Mouse (Mus musculus) stomach, postnatal 0 days (tissue): Measurements from ENCODE around the gene Rbks. TPM values are rescaled to one million over a fixed set of nuclear protein-coding genes. Genes with fewer than 3 reads are reported as not detected.

Experiments used
- ATAC-seq: fragments of 200-750 bp; cut with Nextera tagmentation; 2 replicates; pipeline ENCODE4 v1.8.0; 2017; ENCODE audit not compliant: low FRiP score, low TSS enrichment
- DNase-seq: peaks from one replicate; pipeline ENCODE4 v3.0.0-alpha.2; 2016; ENCODE audit warnings: low spot score
- H3K27ac ChIP-seq: fragments of 300-500 bp; sonication (generic); replicated peaks from 2 replicates; pipeline ENCODE4 v1.5.1; 2014; ENCODE audit warnings: mild to moderate bottlenecking, control low read depth
- H3K27me3 ChIP-seq: fragments of 300-500 bp; sonication (generic); 2 replicates; pipeline ENCODE4 v1.6.1; 2014; ENCODE audit warnings: low read length; ENCODE audit not compliant: control insufficient read depth, insufficient read depth
- H3K36me3 ChIP-seq: fragments of 300-500 bp; sonication (generic); 2 replicates; pipeline ENCODE4 v1.6.1; 2014; ENCODE audit warnings: low read length, mixed read lengths; ENCODE audit not compliant: control insufficient read depth, insufficient read depth
- H3K4me1 ChIP-seq: fragments of 300-500 bp; sonication (generic); replicated peaks from 2 replicates; pipeline ENCODE4 v1.6.1; 2014; ENCODE audit warnings: antibody characterized with exemption; ENCODE audit not compliant: control insufficient read depth, insufficient read depth
- H3K4me2 ChIP-seq: fragments of 300-500 bp; sonication (generic); replicated peaks from 2 replicates; pipeline ENCODE4 v1.6.1; 2014; ENCODE audit warnings: low read depth, mild to moderate bottlenecking, control low read depth, moderate library complexity
- H3K4me3 ChIP-seq: fragments of 300-500 bp; sonication (generic); 2 replicates; pipeline ENCODE4 v1.5.1; 2014; ENCODE audit warnings: low read depth, low read length, control low read depth
- H3K9ac ChIP-seq: fragments of 300-500 bp; sonication (generic); 2 replicates; pipeline ENCODE4 v1.6.1; 2014; ENCODE audit warnings: mild to moderate bottlenecking, low read length, control low read depth, mixed read lengths
- H3K9me3 ChIP-seq: fragments of 300-500 bp; sonication (generic); 2 replicates; pipeline ENCODE4 v1.6.1; 2016; ENCODE audit warnings: low read length; ENCODE audit not compliant: control insufficient read depth
- CTCF ChIP-seq: IDR thresholded peaks from 2 replicates; pipeline ENCODE4 v1.5.1; 2016; ENCODE audit warnings: antibody characterized with exemption, low read depth, mild to moderate bottlenecking, moderate library complexity
- EP300 ChIP-seq: optimal IDR thresholded peaks from 2 replicates; pipeline ENCODE3; 2016; ENCODE audit warnings: antibody characterized with exemption
- WGBS: fragments of 180-500 bp; shearing (Covaris S2); extraction: QIAGEN DNeasy Blood & Tissue Kit; methylation state at CpG from one replicate; pipeline ENCODE4 v1.1.7; 2014; 5-methylcytosine and 5-hydroxymethylcytosine counted together
- polyA plus RNA-seq: library from polyadenylated mRNA; unstranded; fragments of >200 nt; fragmentation: Nextera tagmentation; extraction: Ambion mirVana; gene quantifications from 2 replicates; pipeline ENCODE4 v1.2.1, GENCODE M21; 2015

Gene Rbks
- polyA plus RNA-seq, 1 experiment from 2014 or later = 5.7 TPM

DNA sequence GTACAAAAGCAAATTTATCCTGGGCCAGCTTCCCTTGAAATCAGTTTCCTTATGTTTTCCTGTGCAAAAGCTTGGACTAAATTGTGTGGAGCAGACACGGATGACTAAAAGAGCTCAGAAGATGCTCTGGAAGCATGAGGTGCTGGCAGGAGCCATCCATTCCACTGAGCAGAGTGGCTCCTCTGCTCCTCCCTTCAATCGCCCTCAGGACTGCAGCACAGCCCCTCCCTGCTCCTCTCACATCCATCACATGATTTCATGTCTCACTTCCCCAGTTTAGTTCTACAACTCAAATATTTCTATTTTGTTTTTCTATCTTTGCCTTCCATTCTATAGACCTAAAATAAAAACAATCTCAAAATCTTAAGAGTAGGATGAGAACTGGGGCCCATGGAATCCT, 26.3 kb downstream of the Rbks start:
- no peaks in the 10 kb centered on the region for H3K9me3 ChIP-seq
- H3K27me3 ChIP-seq = no peaks in the 10 kb centered on the region
- DNase-seq (no peak), ATAC-seq (no peak)
- no peak for TF ChIP-seq EP300
- TF ChIP-seq CTCF = no peak
- H3K4me2 ChIP-seq = no peak overlapping the region
- no peak overlapping the region for H3K27ac ChIP-seq
- H3K36me3 ChIP-seq = no peaks in the 10 kb centered on the region
- no peak overlapping the region for H3K4me3 ChIP-seq
- 64% methylated on average over 2 of the region's 2 CpGs for WGBS
- no peak overlapping the region for H3K9ac ChIP-seq
- no peaks in the 10 kb centered on the region for H3K4me1 ChIP-seq

DNA sequence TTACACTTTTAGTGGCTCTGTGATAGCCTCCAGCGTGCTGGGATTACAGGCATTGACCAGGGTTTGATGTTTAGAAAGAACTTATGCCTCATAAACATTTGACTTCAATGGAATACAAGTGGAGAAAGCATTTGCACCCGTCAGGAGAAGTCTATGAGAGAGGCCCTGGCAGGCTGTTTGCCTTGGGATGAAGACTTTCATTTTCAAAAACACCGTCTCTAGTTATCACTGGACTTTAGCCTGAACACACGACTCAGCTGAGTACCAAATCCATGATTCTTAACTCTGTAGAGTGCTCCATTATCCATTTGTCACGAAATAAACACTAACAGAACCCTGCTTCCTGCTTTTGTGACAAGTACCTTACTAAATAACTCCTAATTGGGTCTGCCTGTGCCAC, 27.4 kb downstream of the Rbks start:
- H3K27ac ChIP-seq = no peak overlapping the region
- no peaks in the 10 kb centered on the region for H3K36me3 ChIP-seq
- H3K9me3 ChIP-seq = no peaks in the 10 kb centered on the region
- no peak overlapping the region for H3K9ac ChIP-seq
- H3K4me2 ChIP-seq = no peak overlapping the region
- H3K4me3 ChIP-seq = no peak overlapping the region
- ATAC-seq = no peak; the same call in 1 of the 2 replicates
- TF ChIP-seq EP300 (no peak), CTCF (no peak)
- H3K4me1 ChIP-seq = no peaks in the 10 kb centered on the region
- WGBS = 24% methylated on average over 5 of the region's 5 CpGs
- H3K27me3 ChIP-seq = no peaks in the 10 kb centered on the region
- DNase-seq = no peak

DNA sequence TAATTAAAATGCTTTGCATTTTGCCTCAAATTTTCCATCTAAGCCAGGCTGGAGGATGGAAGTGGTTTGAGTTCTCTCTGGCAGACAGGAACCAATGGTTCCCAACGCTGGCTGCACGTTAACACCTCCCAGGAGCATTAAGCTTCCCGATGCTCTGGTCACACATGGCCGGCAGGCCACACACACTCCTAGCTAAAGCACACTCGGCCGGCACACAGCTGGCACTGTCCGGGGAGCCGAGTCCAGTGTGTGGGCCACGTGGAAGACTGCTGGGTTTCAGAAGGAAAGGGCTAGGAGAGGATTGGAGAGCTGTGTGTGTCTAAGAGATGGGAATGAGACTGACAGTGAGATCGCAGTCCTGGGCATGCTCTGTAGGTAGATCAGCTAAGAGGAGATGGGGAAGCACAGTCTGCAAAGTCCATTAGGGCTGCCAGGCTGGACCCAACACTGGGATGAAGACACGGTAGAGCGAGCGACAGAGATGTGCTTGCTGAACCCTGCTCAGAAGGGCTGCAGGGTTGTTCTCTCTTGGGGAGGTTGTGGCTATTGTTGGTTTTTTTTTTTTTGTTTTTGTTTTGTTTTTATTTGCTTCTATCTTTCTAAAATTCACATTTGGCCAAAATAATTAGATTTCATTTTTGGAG, 29.0 kb downstream of the Rbks start:
- DNase-seq = no peak
- WGBS = 91% methylated on average over 13 of the region's 13 CpGs
- Histone ChIP-seq H3K4me3 (no peak overlapping the region), H3K9ac (no peak overlapping the region), H3K27me3 (no peaks in the 10 kb centered on the region), H3K9me3 (no peaks in the 10 kb centered on the region), H3K27ac (no peak overlapping the region), H3K4me2 (no peak overlapping the region), H3K4me1 (no peaks in the 10 kb centered on the region), H3K36me3 (no peaks in the 10 kb centered on the region)
- no peak for ATAC-seq
- TF ChIP-seq CTCF (no peak), EP300 (no peak)

DNA sequence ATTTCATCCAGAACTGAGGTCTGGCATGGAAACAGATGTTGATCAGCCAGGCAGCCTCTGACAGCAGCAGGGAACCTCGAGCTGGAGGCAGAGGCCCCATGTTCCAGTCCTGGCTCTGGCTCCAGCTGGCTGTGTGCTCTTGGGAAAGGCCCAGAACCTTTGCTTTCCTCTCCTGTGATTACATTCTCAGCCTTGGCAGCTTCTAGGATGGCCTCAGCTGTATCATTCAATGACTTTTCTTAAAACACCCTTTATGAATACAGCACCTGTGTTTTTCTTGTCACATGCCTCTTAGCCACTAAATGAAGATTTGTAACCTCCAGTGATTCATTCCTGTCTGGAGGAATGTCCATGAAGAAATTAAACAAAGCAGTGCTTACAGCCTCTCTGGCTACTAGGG, 31.3 kb downstream of the Rbks start:
- H3K4me3 ChIP-seq = no peak overlapping the region
- no peaks in the 10 kb centered on the region for H3K9me3 ChIP-seq
- no peak overlapping the region for H3K4me2 ChIP-seq
- no peak for ATAC-seq
- TF ChIP-seq CTCF (no peak), EP300 (no peak)
- 18% methylated on average over 1 of the region's 1 CpGs for WGBS
- no peak overlapping the region for H3K27ac ChIP-seq
- H3K27me3 ChIP-seq = no peaks in the 10 kb centered on the region
- H3K36me3 ChIP-seq = no peaks in the 10 kb centered on the region
- H3K9ac ChIP-seq = no peak overlapping the region
- DNase-seq = no peak
- no peaks in the 10 kb centered on the region for H3K4me1 ChIP-seq

DNA sequence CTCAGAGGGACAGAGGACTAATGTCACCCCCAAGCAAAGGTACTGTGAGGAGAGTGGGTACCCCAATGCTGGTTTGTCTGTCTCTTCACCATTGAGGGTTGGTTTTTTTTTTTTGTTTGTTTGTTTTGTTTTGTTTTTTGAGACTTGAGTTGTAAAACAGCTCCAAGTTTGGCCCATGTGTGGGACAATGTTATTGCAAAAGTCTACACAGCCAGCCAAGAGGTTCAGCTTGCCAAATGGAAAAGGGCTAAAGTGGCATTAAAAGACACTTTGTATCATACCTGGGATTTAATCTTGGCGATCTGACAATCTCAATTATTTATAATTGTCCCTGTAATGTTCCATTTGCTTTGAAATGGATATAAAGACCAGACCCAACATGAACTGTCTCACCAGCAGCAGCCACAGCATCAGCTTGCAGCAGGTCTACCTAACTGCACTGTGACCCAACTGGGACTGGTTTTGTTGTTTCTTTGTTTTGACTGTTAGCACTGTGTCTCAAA, 41.7 kb downstream of the Rbks start:
- no peak overlapping the region for H3K4me3 ChIP-seq
- WGBS = 61% methylated on average over 1 of the region's 1 CpGs
- no peaks in the 10 kb centered on the region for H3K9me3 ChIP-seq
- no peak overlapping the region for H3K4me2 ChIP-seq
- H3K9ac ChIP-seq = no peak overlapping the region
- no peaks in the 10 kb centered on the region for H3K36me3 ChIP-seq
- no peaks in the 10 kb centered on the region for H3K4me1 ChIP-seq
- H3K27ac ChIP-seq = no peak overlapping the region
- H3K27me3 ChIP-seq = no peaks in the 10 kb centered on the region
- TF ChIP-seq EP300 = no peak
- TF ChIP-seq CTCF = no peak
- no peak for ATAC-seq
- DNase-seq = no peak

DNA sequence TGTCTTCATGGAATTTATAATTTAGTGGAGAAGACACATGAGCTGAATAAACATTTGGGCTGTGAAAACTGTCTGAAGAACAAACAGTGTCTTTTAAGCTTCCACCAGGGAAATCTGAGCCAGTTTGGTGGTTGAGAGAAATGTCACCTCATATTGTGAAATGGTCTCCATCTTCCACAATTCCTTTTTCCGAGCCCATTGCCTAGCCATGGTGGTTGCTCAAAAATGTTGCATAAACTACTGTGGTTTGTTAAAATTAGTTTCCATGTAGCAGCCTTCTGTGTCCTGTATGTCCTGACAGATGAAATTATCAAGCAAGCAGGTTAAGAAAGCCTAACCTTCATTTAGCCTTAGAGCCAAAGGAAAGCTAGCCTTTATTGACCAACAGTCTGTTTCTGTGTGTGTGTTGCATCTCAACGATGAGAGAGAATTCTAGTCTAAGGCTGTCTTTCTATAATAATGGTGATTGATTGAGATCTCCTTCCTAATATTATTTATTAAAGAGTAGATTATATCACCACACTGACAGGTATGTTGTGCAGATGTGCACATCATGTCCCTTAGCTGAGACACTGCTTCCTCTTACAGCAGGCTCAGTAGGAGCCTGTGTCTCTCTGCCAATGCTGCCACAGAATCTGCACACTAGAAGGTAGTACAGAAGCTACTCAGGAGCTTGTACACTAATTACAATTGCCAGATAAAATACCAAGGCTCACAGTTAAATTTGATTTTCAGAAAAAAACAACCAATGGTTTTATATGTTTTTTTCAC, 46.7 kb downstream of the Rbks start:
- Histone ChIP-seq H3K4me3 (no peak overlapping the region), H3K9ac (no peak overlapping the region), H3K27ac (no peak overlapping the region), H3K36me3 (no peaks in the 10 kb centered on the region), H3K9me3 (no peaks in the 10 kb centered on the region), H3K27me3 (no peaks in the 10 kb centered on the region), H3K4me1 (no peaks in the 10 kb centered on the region), H3K4me2 (no peak overlapping the region)
- ATAC-seq (no peak), DNase-seq (no peak)
- TF ChIP-seq CTCF (no peak), EP300 (no peak)
- 87% methylated on average over 2 of the region's 2 CpGs for WGBS
